Mouse (Mus musculus): Measurements from ENCODE around the gene Qsox1. TPM values are rescaled to one million over a fixed set of nuclear protein-coding genes. Genes with fewer than 3 reads are reported as not detected.

Qsox1 gene
- total RNA-seq, 2 experiments from 2014 or later = 33.0 to 42.3 TPM

DNA sequence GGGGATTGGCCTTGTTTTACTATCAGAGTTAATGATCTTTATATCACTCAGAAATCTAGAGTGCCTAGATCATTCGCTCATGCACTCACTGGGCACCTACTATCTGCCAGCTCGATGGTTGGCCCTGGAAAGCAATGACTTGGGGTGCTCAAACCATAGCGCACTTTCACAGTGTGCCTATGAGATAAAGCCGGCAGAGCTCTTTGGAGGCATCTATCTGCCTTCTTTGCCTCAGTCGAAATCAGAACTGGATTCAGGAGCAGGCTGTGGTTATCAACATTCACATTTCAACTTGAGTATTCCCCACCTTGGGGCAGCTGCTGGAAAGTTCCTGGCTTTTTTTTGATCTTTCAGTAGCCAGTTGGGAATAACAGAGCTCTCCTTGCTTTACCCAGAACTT is 64.8 kb downstream of the Qsox1 start:
- no peak for DNase-seq (ENCODE audit: low spot score in 2 of 2)

- DNase-seq (ENCODE audit: low spot score in 2 of 2) = no peak
Observed at GRCm38 (mm10) chr1:155747011-155747410, 65.7 kb downstream of the Qsox1 start.

DNA sequence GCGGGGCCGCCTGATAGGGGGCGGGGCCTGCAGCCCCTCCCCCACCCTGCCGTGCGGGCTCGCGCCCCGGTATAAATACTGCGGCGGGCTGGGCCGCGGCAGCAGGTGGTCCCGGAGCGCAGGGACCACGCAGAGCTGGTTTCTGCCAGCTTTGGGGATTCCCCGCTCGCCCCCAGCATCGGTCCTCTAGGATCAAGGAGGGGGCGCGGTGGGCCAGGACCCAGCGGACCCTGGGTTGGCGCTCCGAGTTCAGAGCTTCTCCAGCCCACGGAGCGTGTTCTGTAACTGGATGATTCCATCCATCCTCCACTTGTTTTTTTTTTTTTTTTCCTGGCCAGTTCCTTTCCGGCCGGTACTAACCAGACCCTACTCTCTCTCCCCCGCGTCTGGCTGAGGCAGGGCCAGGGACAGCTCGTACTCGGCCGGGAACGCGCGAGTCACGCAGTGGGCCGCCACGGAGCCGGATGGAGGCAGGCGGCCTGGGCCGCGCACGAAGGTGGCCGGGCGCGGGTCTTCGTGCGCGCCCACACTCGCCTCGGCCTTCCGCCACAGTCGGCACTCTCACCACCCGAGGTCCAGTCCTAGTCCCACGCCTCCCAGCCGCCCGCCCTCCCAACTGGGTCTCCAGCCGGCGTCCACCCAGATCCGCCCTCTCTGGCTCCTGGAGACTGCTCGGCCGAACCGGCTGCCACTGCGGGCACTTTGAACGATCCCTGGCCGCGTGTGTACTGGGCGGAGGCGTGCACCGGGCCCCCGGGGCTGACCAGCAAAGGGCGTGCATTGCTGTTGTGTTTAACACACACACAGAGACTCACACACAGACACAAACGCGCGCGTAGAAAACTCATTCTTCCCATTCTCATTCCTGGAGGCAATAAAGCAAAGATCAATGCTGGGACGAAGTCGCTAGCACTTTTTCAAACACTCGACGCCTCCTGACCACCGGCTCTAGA is 70.0 kb downstream of the Qsox1 start:
- peak in 1 of 2 experiments; percentile 18 for DNase-seq (ENCODE audit: low spot score in 2 of 2)

GRCm38 (mm10) chr1:155741988-155742387 is 70.7 kb downstream of the Qsox1 start:
- peak in 1 of 2 experiments; percentile 23 for DNase-seq (ENCODE audit: low spot score in 2 of 2)

DNA sequence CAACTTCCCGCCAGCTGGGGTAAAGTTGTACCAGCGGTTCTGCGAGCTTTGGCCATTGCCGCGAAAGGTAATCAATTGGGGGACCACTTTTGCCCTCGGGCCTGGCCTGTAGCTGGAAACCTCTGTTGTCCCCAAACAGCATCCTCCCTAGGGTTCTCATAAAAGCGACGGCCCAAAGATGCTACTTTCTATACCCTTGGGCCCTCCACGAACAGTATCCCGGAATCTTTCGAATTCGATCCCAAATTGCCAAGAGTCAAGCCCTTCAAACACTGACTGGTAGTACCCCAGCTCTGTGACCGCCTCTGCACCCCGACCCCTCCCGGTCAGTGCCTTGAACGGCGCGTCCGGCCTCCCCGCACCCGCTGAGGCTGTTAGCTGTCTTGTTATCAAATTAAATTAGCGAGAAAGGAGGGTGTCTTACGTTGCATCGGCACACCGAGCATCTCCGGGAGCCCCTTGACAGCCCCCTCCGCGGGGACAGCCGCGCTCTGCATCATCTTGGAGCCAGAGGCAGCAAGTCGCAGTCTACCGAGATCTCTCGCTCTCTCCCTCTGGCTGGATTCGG is 71.2 kb downstream of the Qsox1 start:
- DNase-seq (ENCODE audit: low spot score in 2 of 2) = peak in 1 of 2 experiments; percentile 20

DNA sequence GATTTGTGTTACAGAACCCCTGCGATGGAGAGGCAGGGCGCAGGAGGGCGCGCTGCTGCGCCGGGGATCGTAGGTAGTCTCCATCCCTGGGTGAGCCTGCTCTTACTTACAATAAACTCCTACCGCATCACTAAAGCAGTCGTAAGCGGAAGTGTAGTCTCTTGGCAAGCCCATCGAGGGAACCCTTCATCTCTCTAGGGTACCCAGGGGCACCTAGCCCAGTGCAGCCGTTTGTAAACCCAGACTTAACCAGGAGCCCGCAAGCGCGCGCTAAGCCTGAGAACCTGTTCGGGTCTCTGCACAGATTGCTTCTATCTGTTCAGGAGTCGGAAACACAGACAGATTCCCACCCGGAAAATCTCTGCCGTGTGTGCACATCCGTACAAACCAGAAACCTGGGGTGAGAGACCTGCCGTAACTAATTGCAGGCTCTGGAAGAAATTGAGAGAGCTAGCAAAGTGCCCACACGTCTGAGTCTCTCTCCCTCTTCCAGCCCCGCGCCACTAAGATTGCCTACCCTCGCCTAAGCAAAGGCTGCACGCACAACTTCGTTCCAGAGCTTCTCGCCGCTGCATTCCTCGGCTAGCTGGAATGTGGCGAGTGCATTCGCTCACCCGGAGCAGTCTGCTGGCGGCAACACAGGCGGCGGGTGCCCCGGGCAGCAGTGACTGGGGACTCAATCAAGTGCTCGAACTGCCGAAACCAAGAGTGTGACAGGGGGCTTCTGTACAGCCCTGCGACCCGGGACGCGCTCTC is 71.9 kb downstream of the Qsox1 start:
- DNase-seq (ENCODE audit: low spot score in 2 of 2) = peak in 1 of 2 experiments; percentile 18

DNA sequence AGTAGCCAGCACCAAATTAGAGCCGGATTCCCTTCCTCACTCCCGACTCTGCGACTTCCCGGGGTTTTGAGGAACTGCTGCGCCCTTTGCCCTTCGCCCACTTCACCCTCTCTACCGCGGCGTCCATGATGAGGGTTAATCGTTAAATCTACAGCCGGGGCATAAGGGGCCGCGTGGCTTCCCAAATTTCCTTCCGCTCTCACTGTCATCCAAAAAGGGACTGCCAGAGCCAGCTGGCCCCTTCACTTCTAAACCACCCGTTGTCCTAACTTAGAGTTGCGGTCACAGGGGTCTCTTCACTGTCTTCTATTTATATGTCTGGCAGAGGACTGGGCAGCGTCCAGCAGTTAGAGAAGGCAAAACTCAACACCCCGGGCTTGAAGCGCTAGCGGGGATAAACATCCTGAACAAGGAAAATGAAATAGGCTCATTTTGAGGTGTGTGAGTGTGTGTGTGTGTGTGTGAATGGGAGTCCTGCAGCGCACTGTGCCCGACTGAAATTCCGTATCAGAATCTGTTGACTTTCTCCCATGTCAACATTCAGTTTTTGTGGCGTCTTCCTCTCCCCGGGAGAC is 74.8 kb downstream of the Qsox1 start:
- no peak for DNase-seq (ENCODE audit: low spot score in 2 of 2)

DNA sequence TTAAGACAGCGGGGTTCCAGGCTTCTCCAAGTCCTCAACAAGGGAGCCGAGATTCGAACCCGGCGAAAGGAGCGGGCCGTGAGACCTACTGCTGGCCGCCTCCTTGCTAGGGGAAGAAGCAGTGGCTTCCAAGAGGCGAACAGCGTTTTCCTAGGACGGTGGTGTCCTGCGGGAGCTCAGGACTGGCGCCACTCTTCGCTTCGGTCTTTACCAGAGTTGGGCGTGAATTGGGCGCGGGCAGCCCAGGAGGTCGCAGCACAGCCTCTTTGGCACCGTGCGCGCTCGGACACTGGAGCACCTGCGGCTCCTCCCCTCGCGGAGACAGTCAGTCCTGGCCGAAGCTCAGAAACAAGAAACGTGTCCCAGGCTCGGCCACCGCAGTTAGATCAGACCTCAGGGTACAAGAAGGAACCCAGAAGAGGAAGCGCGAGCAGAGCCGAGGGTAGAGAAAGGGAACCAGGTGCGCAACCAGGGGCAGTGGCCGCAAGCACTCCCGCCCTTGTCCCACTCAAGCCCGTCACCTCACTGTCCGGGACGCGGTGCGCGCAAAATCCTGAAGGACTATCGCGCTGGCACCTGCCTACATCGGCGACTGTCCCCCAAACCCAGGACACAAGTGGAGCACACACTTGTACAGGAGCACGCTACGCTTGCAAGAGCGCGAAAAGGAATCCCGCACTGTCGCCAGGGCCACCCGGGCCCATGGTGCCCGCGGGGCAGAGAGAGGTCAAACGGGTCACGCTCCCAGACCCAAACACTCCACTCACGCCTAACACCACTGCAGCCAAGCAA is 75.5 kb downstream of the Qsox1 start:
- DNase-seq (ENCODE audit: low spot score in 2 of 2) = no peak

GRCm38 (mm10) chr1:155736096-155736825 is 76.4 kb downstream of the Qsox1 start:
- DNase-seq (ENCODE audit: low spot score in 2 of 2) = peak in 1 of 2 experiments; percentile 17

DNA sequence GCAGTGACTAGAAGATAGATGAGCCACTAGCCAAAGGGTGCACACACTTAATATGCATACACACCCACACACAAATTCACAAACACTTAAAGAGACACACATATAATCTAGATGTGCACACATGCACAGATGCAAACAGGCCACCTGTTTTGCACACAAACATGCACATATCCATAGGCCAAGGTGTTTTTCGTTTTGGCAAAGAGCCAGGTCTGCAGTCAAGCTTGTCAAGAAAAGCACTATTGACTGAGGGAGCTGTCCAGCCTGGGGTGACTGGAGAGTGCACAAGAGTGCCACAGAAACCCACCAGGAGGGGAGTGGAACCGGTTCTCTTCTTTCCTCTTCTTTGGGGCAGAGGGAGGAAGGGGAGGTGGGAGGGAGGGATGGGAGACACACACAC is 81.5 kb downstream of the Qsox1 start:
- DNase-seq (ENCODE audit: low spot score in 2 of 2) = no peak

GRCm38 (mm10) chr1:155729113-155729795 is 83.4 kb downstream of the Qsox1 start:
- DNase-seq (ENCODE audit: low spot score in 2 of 2) = no peak

DNA sequence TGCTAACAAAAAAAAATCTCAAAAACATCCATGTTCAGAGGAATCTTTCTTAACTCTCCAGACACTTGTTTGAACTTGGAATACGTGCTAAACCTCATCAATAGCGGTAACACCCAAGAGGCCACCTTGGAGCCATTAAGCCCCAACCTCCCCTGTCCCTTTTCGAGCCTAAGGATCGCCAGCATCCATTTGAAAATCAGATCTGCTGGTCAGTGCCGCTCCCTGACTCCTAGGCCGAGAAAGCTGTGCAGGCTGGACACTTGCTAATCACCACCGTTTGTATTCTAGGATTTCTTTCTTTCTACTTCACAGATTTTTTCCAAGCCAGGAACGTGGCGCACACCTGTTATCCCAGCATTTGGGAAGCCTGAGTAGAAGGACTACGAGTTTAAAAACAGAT is 84.9 kb downstream of the Qsox1 start:
- no peak for DNase-seq (ENCODE audit: low spot score in 2 of 2)

Other genes with a start within 250 kb of the Qsox1 start
- gene Lhx4, start 61.2 kb downstream of the Qsox1 start, total RNA-seq (2021) = not detected
- gene Cep350, start 160.4 kb upstream of the Qsox1 start, total RNA-seq (2021) = 10 to 100 TPM; 40.9 to 43.7 TPM
- 10 to 100 TPM; 57.8 to 59.5 TPM for gene Tor1aip2, start 222.5 kb upstream of the Qsox1 start, total RNA-seq (2021)
- gene Tor1aip1, start 223.6 kb upstream of the Qsox1 start, total RNA-seq (2021) = 10 to 100 TPM; 25.5 to 26.3 TPM